Mouse (Mus musculus): Measurements from ENCODE around the gene Veph1.

GRCm38 (mm10) chr3:66004989-66005388 is 291.6 kb downstream of the Veph1 start:
- TF ChIP-seq CTCF (conservative IDR thresholded peaks at IDR 0.05; ENCODE audit: low read length) (no peak), NANOG (IDR thresholded peaks at IDR 0.05; ENCODE audit: borderline replicate concordance, low read length) (no peak)

All from E14TG2a.4 (cell line).